Mouse (Mus musculus) cortical plate, adult 2 months (tissue): Measurements from ENCODE around the gene Aspn.

Experiments
- CTCF ChIP-seq: fragments of 200-500 bp; IDR thresholded peaks from 2 replicates; pipeline ENCODE4 v1.5.1; 2011; ENCODE audit warnings: mild to moderate bottlenecking, control low read depth, low read length; ENCODE audit not compliant: insufficient read depth; ENCODE audit errors: extremely low read depth
- POLR2A ChIP-seq: fragments of 200-500 bp; IDR thresholded peaks from 2 replicates; pipeline ENCODE4 v1.6.1; 2011; ENCODE audit warnings: mild to moderate bottlenecking, low read length, control low read depth; ENCODE audit not compliant: insufficient read depth; ENCODE audit errors: extremely low read depth

GRCm38 (mm10) chr13:49504510-49504909 lies 39.7 kb upstream of the Aspn start, which contains the start of gene Ecm2:
- no peak for TF ChIP-seq CTCF
- no peak for TF ChIP-seq POLR2A
